Mouse (Mus musculus): ENCODE data around the gene Rag2. TPM values are rescaled to one million over a fixed set of nuclear protein-coding genes. Genes with fewer than 3 reads are reported as not detected.

The Rag2 gene
- polyA plus RNA-seq, 1 experiment, result not detected

GRCm38 (mm10) chr2:101665058-101665702, 40.7 kb downstream of the Rag2 start:
- Histone ChIP-seq H3K4me3 (ENCODE audit: low read depth, low read length) (no peak overlapping the region), H3K9ac (ENCODE audit: low read depth, poor library complexity, severe bottlenecking) (no peak overlapping the region), H3K36me3 (ENCODE audit: control insufficient read depth, insufficient read depth, low read length, poor library complexity, severe bottlenecking) (no peaks in the 10 kb centered on the region), H3K4me1 (ENCODE audit: control insufficient read depth, insufficient read depth, low read length) (peaks cover 2% of the 10 kb centered on the region), H3K27ac (ENCODE audit: insufficient read depth, low read length) (no peak overlapping the region), H3K9me3 (replicated peaks; ENCODE audit: control insufficient read depth, insufficient read depth, low read length, poor library complexity, severe bottlenecking) (no peaks in the 10 kb centered on the region), H3K27me3 (ENCODE audit: control insufficient read depth, insufficient read depth, low read length, poor library complexity, severe bottlenecking) (no peaks in the 10 kb centered on the region)
- TF ChIP-seq CTCF (IDR thresholded peaks at IDR 0.05; ENCODE audit: low read depth, low read length) (peak; percentile 96), POLR2A (IDR thresholded peaks at IDR 0.05; ENCODE audit: insufficient read depth, low read length) (no peak), EP300 (IDR thresholded peaks at IDR 0.05; ENCODE audit: insufficient read depth, low read depth, low read length) (no peak)

GRCm38 (mm10) chr2:101665703-101666092, 41.2 kb downstream of the Rag2 start:
- H3K4me1 ChIP-seq (ENCODE audit: control insufficient read depth, insufficient read depth, low read length), result peaks cover 2% of the 10 kb centered on the region
- no peaks in the 10 kb centered on the region for H3K9me3 ChIP-seq (replicated peaks; ENCODE audit: control insufficient read depth, insufficient read depth, low read length, poor library complexity, severe bottlenecking)
- no peaks in the 10 kb centered on the region for H3K27me3 ChIP-seq (ENCODE audit: control insufficient read depth, insufficient read depth, low read length, poor library complexity, severe bottlenecking)
- TF ChIP-seq CTCF (IDR thresholded peaks at IDR 0.05; ENCODE audit: low read depth, low read length), result no peak
- no peak for TF ChIP-seq EP300 (IDR thresholded peaks at IDR 0.05; ENCODE audit: insufficient read depth, low read depth, low read length)
- TF ChIP-seq POLR2A (IDR thresholded peaks at IDR 0.05; ENCODE audit: insufficient read depth, low read length), result no peak
- no peak overlapping the region for H3K27ac ChIP-seq (ENCODE audit: insufficient read depth, low read length)
- H3K36me3 ChIP-seq (ENCODE audit: control insufficient read depth, insufficient read depth, low read length, poor library complexity, severe bottlenecking), result no peaks in the 10 kb centered on the region
- H3K9ac ChIP-seq (ENCODE audit: low read depth, poor library complexity, severe bottlenecking), result no peak overlapping the region
- no peak overlapping the region for H3K4me3 ChIP-seq (ENCODE audit: low read depth, low read length)

GRCm38 (mm10) chr2:101668751-101669150, 44.2 kb downstream of the Rag2 start:
- Histone ChIP-seq H3K9ac (ENCODE audit: low read depth, poor library complexity, severe bottlenecking) (no peak overlapping the region), H3K27me3 (ENCODE audit: control insufficient read depth, insufficient read depth, low read length, poor library complexity, severe bottlenecking) (no peaks in the 10 kb centered on the region), H3K9me3 (replicated peaks; ENCODE audit: control insufficient read depth, insufficient read depth, low read length, poor library complexity, severe bottlenecking) (no peaks in the 10 kb centered on the region), H3K36me3 (ENCODE audit: control insufficient read depth, insufficient read depth, low read length, poor library complexity, severe bottlenecking) (no peaks in the 10 kb centered on the region), H3K27ac (ENCODE audit: insufficient read depth, low read length) (no peak overlapping the region), H3K4me1 (ENCODE audit: control insufficient read depth, insufficient read depth, low read length) (peaks cover 2% of the 10 kb centered on the region), H3K4me3 (ENCODE audit: low read depth, low read length) (no peak overlapping the region)
- TF ChIP-seq EP300 (IDR thresholded peaks at IDR 0.05; ENCODE audit: insufficient read depth, low read depth, low read length) (no peak), POLR2A (IDR thresholded peaks at IDR 0.05; ENCODE audit: insufficient read depth, low read length) (no peak), CTCF (IDR thresholded peaks at IDR 0.05; ENCODE audit: low read depth, low read length) (no peak)

GRCm38 (mm10) chr2:101673547-101673946, 49.0 kb downstream of the Rag2 start:
- H3K4me1 ChIP-seq (ENCODE audit: control insufficient read depth, insufficient read depth, low read length), result no peaks in the 10 kb centered on the region
- TF ChIP-seq CTCF (IDR thresholded peaks at IDR 0.05; ENCODE audit: low read depth, low read length) (no peak), EP300 (IDR thresholded peaks at IDR 0.05; ENCODE audit: insufficient read depth, low read depth, low read length) (no peak), POLR2A (IDR thresholded peaks at IDR 0.05; ENCODE audit: insufficient read depth, low read length) (no peak)
- H3K27me3 ChIP-seq (ENCODE audit: control insufficient read depth, insufficient read depth, low read length, poor library complexity, severe bottlenecking), result no peaks in the 10 kb centered on the region
- H3K9me3 ChIP-seq (replicated peaks; ENCODE audit: control insufficient read depth, insufficient read depth, low read length, poor library complexity, severe bottlenecking), result no peaks in the 10 kb centered on the region
- no peaks in the 10 kb centered on the region for H3K36me3 ChIP-seq (ENCODE audit: control insufficient read depth, insufficient read depth, low read length, poor library complexity, severe bottlenecking)
- H3K9ac ChIP-seq (ENCODE audit: low read depth, poor library complexity, severe bottlenecking), result no peak overlapping the region
- H3K27ac ChIP-seq (ENCODE audit: insufficient read depth, low read length), result no peak overlapping the region
- no peak overlapping the region for H3K4me3 ChIP-seq (ENCODE audit: low read depth, low read length)

- H3K36me3 ChIP-seq (ENCODE audit: control insufficient read depth, insufficient read depth, low read length, poor library complexity, severe bottlenecking), result no peaks in the 10 kb centered on the region
- H3K9ac ChIP-seq (ENCODE audit: low read depth, poor library complexity, severe bottlenecking), result peak within 1 kb of the TSS; percentile 92
- peak within 1 kb of the TSS; percentile 96 for H3K4me3 ChIP-seq (ENCODE audit: low read depth, low read length)
- H3K27ac ChIP-seq (ENCODE audit: insufficient read depth, low read length), result no peak within 1 kb of the TSS
- no peak for TF ChIP-seq POLR2A (IDR thresholded peaks at IDR 0.05; ENCODE audit: insufficient read depth, low read length)
- peak; percentile 63 for TF ChIP-seq CTCF (IDR thresholded peaks at IDR 0.05; ENCODE audit: low read depth, low read length)
- no peaks in the 10 kb centered on the region for H3K27me3 ChIP-seq (ENCODE audit: control insufficient read depth, insufficient read depth, low read length, poor library complexity, severe bottlenecking)
- no peaks in the 10 kb centered on the region for H3K9me3 ChIP-seq (replicated peaks; ENCODE audit: control insufficient read depth, insufficient read depth, low read length, poor library complexity, severe bottlenecking)
- no peaks in the 10 kb centered on the region for H3K4me1 ChIP-seq (ENCODE audit: control insufficient read depth, insufficient read depth, low read length)
These were observed 53.9 kb downstream of the Rag2 start, which contains the start of gene Traf6 for GRCm38 (mm10) chr2:101678236-101679021. Gene Traf6, plus strand, starts transcription at chr2:101678429.

Measured in ES-Bruce4 (cell line).